Mouse (Mus musculus) urinary bladder, postnatal 10 days (tissue): ENCODE measurements around the gene Spo11.

Experiments used
- DNase-seq: peaks from one replicate; pipeline ENCODE4 v3.0.0; 2022; ENCODE audit warnings: low spot score

Spo11 gene

DNA sequence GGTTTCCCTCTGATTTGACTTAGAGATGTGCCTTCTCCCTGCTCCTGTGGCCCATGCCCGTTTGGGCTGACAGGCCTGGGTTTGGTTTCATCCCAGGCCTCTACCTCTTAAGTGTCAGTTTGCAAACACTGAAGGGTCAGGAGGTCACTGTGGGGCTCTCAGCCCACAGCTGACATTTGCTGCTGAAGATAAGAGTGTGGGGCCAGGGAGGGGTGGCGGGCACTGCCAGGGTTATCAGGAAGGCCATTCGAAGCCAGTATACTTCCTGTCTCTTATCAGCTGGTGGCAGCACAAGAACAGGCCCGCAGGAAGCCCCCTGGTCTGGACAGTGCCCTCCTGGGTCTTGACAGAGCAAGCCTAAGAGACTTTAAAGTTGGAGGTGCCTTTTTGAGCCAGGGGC, 57.5 kb downstream of the Spo11 start:
- no peak for DNase-seq

DNA sequence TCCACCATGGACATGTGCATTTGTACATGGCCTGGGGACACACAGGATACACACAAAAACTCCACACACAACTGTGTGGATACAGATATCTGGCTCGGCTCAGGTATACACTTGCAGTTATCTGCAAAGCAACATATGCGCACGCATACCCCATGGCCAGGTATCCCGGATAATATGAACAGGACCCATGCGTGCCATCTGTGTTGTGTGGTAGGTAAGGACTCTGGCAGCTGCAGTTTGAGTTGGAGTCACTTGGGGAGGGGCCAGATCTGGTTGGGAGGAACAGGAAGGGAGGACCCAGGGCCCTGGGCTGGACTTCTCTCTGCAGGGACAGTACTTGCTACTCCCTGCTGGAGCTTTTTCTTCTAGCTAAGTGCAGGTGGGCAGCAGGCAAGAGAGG, 58.2 kb downstream of the Spo11 start:
- DNase-seq, result no peak

DNA sequence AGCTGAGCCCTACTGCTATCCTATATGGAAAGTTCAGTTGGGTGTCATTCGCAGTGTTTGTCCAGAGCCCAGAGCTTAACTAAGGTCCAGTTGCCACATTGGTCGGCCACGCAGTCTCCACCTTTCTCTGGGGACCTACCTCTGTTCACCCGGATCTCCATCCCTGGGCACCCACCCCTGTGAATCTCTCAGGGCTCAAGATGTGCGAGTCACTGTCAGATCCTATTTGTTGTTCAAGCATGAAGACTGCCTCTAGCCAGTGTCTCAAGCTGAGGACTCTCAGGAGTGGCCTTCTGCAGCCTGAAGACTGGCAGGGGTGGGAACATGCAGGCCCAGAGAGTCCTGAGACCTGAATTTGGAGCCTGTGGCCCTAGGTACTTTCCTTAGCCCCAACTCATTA, 58.6 kb downstream of the Spo11 start:
- DNase-seq, result no peak

- no peak for DNase-seq
Measured at GRCm38 (mm10) chr2:173036611-173037010, 59.1 kb downstream of the Spo11 start.

- no peak for DNase-seq
Measured at GRCm38 (mm10) chr2:173037347-173037746, 59.8 kb downstream of the Spo11 start.

- DNase-seq, result no peak
Measured at GRCm38 (mm10) chr2:173037827-173038607, 60.5 kb downstream of the Spo11 start.

DNA sequence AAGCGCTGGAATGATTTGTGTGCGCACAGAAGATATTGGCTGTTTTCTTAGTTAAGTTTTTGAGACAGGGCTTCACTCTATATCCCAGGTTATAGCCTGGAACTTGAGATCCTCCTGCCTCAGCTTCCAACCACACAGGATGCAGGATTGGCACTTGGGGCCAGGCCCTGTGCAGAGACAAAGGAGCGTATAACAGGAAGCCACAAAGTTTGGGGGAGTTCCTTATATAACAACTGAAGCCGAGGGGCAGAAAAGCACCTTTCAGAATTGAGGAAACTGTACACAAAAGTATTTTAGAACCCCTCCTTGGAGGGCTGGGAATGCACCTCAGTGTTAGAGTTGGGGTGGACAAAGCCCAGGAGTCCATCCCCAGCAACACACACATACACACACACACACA, 61.5 kb downstream of the Spo11 start:
- DNase-seq, result no peak

DNA sequence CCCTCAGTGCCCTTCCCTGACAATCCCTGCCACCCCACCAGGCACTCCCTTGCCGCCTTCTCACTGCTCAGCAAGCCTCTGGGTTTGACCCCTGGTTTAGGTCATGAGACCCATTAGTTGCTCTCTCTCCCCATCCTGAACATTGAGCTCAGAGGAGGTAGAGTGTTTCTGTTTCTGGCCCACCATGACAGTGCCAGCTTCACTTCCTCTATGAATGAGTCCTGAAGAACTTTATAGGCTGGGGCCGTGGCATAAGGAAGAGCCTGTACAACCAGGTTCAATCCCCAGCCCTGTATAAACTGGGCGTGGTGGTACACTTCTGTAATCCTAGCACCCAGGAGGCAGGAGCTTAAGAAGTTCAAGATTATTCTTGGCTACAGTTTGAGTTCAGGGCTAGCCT, 63.3 kb downstream of the Spo11 start:
- no peak for DNase-seq

DNA sequence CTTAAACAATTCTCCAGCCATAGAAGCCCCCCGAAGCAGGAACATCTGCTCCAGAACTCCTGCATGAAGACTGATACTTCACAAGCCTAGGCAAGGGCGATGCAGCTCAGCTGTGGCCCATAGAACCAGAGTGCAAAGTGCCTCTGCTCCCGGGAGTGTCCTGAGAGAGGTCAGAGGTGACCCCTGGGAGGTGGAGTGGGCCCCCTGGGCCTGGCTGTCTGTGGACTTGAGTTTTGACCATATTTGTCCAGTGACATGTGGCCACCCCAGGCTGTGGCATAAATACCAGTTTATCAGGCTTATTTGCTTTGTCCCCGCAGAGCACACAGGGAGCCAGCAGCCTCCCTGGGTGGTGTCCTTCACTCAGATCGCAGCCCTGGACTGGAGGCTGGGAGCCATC, 63.7 kb downstream of the Spo11 start:
- DNase-seq, result no peak

DNA sequence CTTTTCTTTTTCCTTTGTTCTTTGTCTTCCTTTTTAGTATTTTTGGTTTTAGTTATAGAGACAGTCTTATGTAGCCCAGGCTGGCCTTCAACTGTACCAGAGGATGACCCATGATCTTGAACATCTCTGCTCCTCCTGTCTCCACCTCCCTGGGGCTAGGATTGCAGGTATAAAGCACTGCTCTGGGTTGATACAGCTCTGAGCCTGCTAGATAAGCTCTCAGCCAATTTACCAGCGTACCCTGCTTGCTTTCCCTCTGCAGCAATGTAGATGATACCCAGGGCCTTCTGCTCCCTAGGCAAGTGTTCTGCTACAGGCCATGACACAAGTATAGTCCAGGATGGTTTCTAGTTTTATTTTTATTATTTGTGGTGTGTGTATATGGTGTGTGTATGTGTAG, 64.4 kb downstream of the Spo11 start:
- no peak for DNase-seq

- DNase-seq, result no peak
Measured at GRCm38 (mm10) chr2:173042504-173043162, 65.1 kb downstream of the Spo11 start.
